Mouse (Mus musculus) retina, embryonic 14.5 days (tissue): ENCODE results near the gene Prg2.
A peak's percentile ranks its signal among the peaks of the same experiment; 100 is the strongest.

Experiments
- DNase-seq: peaks from one replicate; pipeline ENCODE4 v3.0.0-alpha.2; 2015; ENCODE audit warnings: low spot score

Gene Prg2

GRCm38 (mm10) chr2:84961901-84962300 is 18.4 kb upstream of the Prg2 start:
- DNase-seq: no peak

DNA sequence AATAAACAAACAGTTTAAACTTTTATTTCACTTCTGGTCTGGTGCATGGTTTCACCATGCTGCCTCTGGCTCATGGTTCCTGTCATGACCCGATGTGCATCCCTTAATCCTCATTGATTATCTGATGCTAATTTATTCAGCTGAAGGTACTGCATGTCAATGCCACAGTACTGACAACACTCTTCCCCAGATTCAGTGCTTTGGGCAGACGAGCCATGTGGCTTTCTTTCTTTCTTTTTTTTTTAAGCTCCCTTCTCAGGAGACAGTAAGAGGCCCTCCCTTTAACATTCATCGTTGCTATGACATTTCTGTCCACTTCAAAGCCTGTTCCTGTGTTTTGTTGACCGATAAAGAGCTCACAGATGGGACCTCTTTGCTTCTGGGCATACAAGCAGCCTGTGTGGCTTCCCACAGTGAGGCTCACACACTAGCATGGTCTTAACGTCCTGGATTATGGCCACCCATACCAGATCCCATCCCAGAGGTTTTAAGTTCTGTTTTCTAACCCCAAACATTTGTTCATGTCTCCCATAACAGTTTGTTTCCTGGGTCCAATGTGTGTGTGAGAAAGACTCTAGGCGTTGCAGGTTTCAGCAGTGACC is 17.3 kb upstream of the Prg2 start:
- DNase-seq: peak; percentile 17

GRCm38 (mm10) chr2:84964111-84964801 is 16.0 kb upstream of the Prg2 start:
- DNase-seq: no peak

DNA sequence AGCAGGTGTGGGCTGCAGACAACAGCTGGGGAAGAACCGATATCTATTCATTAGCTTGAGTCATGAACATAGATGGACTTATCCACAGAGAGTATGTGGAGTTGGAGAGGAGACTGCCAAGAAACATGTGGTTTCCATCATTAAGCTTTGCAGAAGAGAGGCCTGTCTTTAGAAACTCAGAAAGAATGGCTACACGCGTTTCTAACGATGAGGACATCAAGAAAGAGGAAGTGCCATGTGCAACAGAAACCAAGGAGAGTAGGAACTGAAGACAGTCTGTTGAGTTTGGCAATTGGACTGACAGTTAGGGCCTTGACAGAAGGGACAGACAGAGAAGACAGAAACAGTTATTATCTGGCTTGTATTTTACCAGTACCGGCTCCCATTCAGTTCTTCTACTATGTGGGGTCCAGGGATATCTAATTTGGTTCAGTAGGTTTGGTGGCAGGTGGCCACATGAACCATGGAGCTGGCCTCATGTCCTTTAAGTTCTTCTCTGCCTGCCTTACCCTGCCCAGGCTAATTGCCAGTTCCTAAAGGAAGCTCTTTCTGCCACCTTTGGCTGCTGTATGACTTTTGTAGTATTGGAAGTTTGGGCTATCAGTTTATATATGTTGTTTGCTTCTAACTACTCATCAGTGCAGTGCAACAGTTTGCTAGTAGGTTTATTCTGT is 12.8 kb upstream of the Prg2 start:
- no peak for DNase-seq

DNA sequence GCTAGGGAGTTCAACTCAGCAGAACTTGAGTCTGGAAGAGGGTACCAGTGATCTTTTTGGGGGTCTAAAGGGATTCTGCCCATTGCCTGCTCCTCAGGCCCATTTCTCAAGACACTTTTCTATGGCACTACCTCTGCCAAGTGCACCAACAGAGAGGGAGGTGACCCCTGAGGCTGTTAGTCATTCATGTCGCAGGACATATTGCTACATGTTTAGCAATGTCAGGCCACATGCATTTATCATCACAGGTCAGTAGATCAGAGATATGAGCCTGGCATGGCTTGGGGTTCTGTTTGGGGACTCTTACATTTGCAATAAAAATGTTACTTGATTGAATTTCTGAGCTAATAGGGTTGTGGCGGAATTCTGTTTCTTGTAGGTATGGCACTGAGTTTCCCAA is 4.7 kb upstream of the Prg2 start:
- DNase-seq: no peak

GRCm38 (mm10) chr2:84987930-84988329 is 7.7 kb downstream of the Prg2 start, which contains the start of gene Prg3:
Prg3 (plus strand) TSS chr2:84988215.
- no peak for DNase-seq

GRCm38 (mm10) chr2:84996376-84996775 is 16.1 kb downstream of the Prg2 start:
- DNase-seq: no peak

- DNase-seq: no peak
Measured at GRCm38 (mm10) chr2:84999486-85000181, 19.4 kb downstream of the Prg2 start.

DNA sequence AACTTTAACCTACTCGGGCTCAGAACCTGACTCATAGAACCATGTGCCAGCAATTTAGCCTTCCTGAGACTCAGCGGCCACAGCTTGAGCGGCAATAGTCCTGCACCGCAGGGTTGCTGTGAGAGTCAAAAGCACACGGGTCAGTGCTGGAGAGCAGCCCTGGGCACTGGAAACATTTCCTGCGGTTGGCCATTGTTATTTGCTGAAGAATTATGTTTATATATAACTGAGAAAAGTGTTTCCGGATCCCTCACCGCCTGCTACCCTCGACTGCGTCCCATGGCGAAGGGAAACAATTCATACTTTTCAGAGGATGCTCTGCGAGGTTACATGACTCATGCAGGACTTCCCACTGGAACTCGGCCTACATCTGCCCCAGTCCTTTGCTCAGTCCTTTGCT is 21.2 kb downstream of the Prg2 start:
- DNase-seq: no peak

DNA sequence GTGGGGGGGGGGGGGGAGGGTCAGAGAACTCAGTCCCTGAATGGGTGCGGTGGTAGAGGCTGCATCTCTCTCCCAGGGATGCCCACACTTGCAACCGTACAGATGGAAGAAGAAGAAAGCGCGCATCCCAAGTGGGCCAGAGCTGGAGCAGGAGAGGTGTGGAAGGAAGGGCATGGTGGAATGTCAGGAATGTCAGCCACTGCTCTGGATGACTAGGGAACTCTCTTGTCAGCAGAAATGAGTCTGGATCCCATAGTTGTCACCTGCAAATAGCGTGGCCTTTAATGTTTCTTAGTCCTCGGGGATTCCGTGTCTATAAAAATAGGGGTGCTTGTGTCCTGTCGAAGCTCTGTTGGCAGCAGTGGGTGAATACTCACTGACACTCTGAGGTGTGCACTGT is 22.3 kb downstream of the Prg2 start:
- DNase-seq: no peak

- no peak for DNase-seq
Measured at GRCm38 (mm10) chr2:85004341-85004740, 24.1 kb downstream of the Prg2 start.

DNA sequence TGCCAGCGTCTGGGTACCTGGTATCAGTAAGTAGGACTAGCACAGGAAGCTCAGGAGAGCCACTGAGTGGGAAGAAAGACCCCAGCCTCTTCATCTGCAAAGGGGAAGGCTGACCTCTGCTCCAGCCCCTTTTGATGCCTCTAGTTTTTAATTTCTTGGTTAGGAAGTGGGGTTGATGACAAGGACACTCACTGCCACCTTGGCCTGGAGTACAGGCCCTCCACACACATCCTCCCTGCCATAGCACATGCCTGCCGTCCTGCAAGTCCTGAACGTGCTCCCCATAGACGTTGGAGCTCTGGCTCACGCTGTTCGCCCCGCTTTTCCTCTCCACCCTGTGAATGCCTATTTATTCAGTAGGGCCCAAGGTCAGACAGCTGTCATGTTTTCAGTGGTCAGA is 26.3 kb downstream of the Prg2 start:
- no peak for DNase-seq

DNA sequence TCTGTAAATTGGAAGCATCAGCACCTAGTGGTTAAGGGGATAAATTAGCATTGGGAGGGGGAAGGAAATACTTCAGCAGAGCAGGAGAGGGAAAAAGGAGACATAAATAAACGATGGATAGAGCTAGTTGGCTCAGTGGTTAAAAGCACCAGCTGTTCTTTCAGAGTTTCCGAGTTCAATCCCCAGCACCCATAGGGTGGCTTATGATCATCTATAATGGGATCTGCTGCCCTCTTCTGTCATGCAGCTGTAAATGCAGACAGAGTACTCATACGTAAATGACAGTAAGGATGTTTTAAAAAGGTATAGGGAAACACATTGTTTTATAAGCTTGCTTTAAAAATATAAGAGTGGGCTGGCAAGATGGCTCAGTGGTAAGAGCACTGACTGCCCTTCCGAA is 27.5 kb downstream of the Prg2 start:
- DNase-seq: peak; percentile 54

DNA sequence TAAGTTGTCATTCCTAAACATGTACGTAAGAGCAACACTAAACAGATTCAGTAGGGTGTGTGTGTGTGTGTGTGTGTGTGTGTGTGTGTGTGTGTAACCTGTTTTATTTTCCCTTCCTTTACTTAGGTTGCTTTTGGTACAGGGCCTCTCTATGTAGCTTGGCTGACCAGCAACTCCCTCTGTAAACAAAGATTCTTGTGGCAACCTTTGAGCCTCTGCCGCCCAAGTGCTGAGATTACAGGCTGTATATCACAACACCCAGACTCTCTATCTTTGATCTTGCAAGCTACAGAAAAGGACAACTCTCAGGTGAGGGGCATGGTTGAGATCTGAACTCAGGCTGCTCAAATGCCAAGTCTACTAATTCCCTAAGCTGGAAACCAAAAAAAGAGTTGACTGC is 29.0 kb downstream of the Prg2 start:
- no peak for DNase-seq

- no peak for DNase-seq
Measured at GRCm38 (mm10) chr2:85011906-85012604, 31.8 kb downstream of the Prg2 start.

- DNase-seq: no peak
Measured at GRCm38 (mm10) chr2:85012679-85013078, 32.4 kb downstream of the Prg2 start.

GRCm38 (mm10) chr2:85013826-85014587 is 33.7 kb downstream of the Prg2 start:
- DNase-seq: no peak

DNA sequence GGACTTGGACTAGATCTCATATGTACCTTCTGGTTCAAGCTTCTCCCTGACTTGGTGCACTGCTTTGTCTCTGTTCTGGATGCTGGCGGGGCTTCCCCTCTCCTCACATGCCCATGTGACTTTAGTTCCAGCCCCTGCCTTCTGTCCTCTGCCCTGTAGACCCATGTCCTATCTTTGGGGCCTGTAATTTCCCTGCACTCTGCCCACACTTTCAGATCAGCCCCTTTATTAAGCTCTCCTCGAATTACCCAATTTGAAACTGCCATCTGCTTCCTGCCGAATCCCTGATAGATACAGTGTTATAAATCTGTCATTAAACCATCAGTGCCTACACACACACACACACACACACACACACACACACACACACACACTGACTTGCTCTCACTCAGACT is 34.3 kb downstream of the Prg2 start:
- no peak for DNase-seq

GRCm38 (mm10) chr2:85022043-85022442 is 41.8 kb downstream of the Prg2 start:
- peak; percentile 70 for DNase-seq

- no peak for DNase-seq
Measured at GRCm38 (mm10) chr2:85026178-85026577, 45.9 kb downstream of the Prg2 start.

GRCm38 (mm10) chr2:85027281-85027680 is 47.0 kb downstream of the Prg2 start:
- DNase-seq: no peak
